Mouse (Mus musculus) liver, embryonic 14.5 days (tissue): Measurements from ENCODE around the gene Akap9. TPM values are rescaled to one million over a fixed set of nuclear protein-coding genes. Genes with fewer than 3 reads are reported as not detected.
"Not testable (repeated sequence)": the region's sequence is repeated elsewhere in the genome, so short reads cannot be mapped to it uniquely, and the experiment has no call there.

Experiments
- ATAC-seq: fragments of 200-750 bp; cut with Nextera tagmentation; 2 replicates; pipeline ENCODE4 v1.8.0; 2017; ENCODE audit warnings: moderate number of reproducible peaks, mild to moderate bottlenecking, moderate library complexity; ENCODE audit not compliant: insufficient read depth
- DNase-seq, 3 experiments: peaks; one replicate each; pipeline ENCODE4 v3.0.0-alpha.2; 2012 to 2013; ENCODE audit warnings: low read depth in 3 of 3, low spot score in 3 of 3
- H3K27ac ChIP-seq: fragments of 300-500 bp; sonication (generic); 2 replicates; pipeline ENCODE4 v1.5.1; 2014; ENCODE audit warnings: moderate library complexity, mild to moderate bottlenecking, control low read depth, inconsistent platforms
- H3K27me3 ChIP-seq: fragments of 300-500 bp; sonication (generic); 2 replicates; pipeline ENCODE4 v1.6.1; 2014; ENCODE audit warnings: mild to moderate bottlenecking, low read length, moderate library complexity; ENCODE audit not compliant: control insufficient read depth, insufficient read depth
- H3K36me3 ChIP-seq: fragments of 300-500 bp; sonication (generic); replicated peaks from 2 replicates; pipeline ENCODE4 v1.6.1; 2014; ENCODE audit warnings: low read depth; ENCODE audit not compliant: control insufficient read depth, insufficient read depth
- H3K4me1 ChIP-seq, 2 experiments: fragments of 200-500 bp in 1 of 2; fragments of 300-500 bp in 1 of 2; sonication (generic) in 1 of 2; replicated peaks; 2 replicates each; pipeline ENCODE4 v1.6.1; 2012 to 2014; ENCODE audit warnings: antibody characterized with exemption in 1 of 2, inconsistent platforms in 1 of 2, low read length in 1 of 2; ENCODE audit not compliant: control insufficient read depth in 2 of 2, insufficient read depth in 2 of 2
- H3K4me2 ChIP-seq: fragments of 300-500 bp; sonication (generic); 2 replicates; pipeline ENCODE4 v1.6.1; 2014; ENCODE audit warnings: low read depth, mild to moderate bottlenecking, control low read depth, moderate library complexity
- H3K4me3 ChIP-seq, 2 experiments: fragments of 200-500 bp in 1 of 2; fragments of 300-500 bp in 1 of 2; sonication (generic) in 1 of 2; 2 replicates each; pipeline ENCODE4 v1.5.1; 2012 to 2014; ENCODE audit warnings: low read depth in 2 of 2, low read length in 2 of 2, mild to moderate bottlenecking in 2 of 2, control low read depth in 1 of 2, inconsistent platforms in 1 of 2, moderate library complexity in 1 of 2; ENCODE audit not compliant: insufficient read depth in 1 of 2
- H3K9ac ChIP-seq: fragments of 300-500 bp; sonication (generic); replicated peaks from 2 replicates; pipeline ENCODE4 v1.6.1; 2014; ENCODE audit warnings: mild to moderate bottlenecking, control low read depth, moderate library complexity
- H3K9me3 ChIP-seq: fragments of 300-500 bp; sonication (generic); 2 replicates; pipeline ENCODE4 v1.6.1; 2016; ENCODE audit warnings: low read length, mixed read lengths; ENCODE audit not compliant: control insufficient read depth
- CTCF ChIP-seq: IDR thresholded peaks from 2 replicates; pipeline ENCODE4 v1.5.1; 2016; ENCODE audit warnings: antibody characterized with exemption, low read depth, control low read depth
- EP300 ChIP-seq: IDR thresholded peaks from 2 replicates; pipeline ENCODE4 v1.6.1; 2016; ENCODE audit warnings: antibody characterized with exemption, low read depth
- WGBS: fragments of 180-500 bp; shearing (Covaris S2); extraction: QIAGEN DNeasy Blood & Tissue Kit; methylation state at CpG from one replicate; pipeline ENCODE4 v1.1.7; 2014; ENCODE audit not compliant: insufficient replicate concordance; 5-methylcytosine and 5-hydroxymethylcytosine counted together
- polyA plus RNA-seq, 2 experiments: library from polyadenylated mRNA; depleted of rRNA in 1 of 2; stranded (reverse) in 1 of 2; unstranded in 1 of 2; fragments of >200 nt; fragmentation: Nextera tagmentation in 1 of 2; extraction: Ambion mirVana in 1 of 2; gene quantifications; 2 replicates each; pipeline versions ENCODE4 v1.2.1 to v1.2.3; 2012 to 2014

Akap9 gene
- polyA plus RNA-seq, 2 experiments, result 6.2 to 17.8 TPM

DNA sequence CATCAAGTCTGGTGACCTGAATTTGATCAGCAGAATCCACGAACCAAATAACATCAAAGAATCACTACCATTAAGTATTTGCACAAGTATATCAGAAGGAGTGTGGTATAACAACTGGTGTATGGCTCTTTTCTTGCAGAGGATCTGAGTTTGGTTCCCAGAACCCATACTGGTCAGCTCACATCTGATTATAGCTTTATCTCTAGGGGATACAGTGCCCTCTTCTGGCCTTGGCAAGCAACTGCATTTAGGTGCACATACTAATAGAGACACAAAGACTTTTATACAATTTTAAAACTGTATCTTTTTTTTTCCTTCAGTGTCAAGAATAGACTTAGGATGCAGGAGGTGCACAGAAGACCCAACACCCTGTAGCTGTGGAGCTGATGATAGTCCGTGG is 173.9 kb downstream of the Akap9 start:
- Histone ChIP-seq H3K9me3 (no peaks in the 10 kb centered on the region), H3K4me2 (no peak overlapping the region), H3K4me3 (no peak overlapping the region), H3K27me3 (no peaks in the 10 kb centered on the region), H3K27ac (no peak overlapping the region), H3K9ac (no peak overlapping the region), H3K4me1 (peaks cover 0 to 4% of the 10 kb centered on the region in 2 experiments; a peak in 2 of 4 replicates), H3K36me3 (peaks cover 5% of the 10 kb centered on the region)
- ATAC-seq (no peak), DNase-seq (no peak)
- TF ChIP-seq EP300 (no peak), CTCF (peak; percentile 55)
- WGBS, result 79% methylated on average over 2 of the region's 2 CpGs

DNA sequence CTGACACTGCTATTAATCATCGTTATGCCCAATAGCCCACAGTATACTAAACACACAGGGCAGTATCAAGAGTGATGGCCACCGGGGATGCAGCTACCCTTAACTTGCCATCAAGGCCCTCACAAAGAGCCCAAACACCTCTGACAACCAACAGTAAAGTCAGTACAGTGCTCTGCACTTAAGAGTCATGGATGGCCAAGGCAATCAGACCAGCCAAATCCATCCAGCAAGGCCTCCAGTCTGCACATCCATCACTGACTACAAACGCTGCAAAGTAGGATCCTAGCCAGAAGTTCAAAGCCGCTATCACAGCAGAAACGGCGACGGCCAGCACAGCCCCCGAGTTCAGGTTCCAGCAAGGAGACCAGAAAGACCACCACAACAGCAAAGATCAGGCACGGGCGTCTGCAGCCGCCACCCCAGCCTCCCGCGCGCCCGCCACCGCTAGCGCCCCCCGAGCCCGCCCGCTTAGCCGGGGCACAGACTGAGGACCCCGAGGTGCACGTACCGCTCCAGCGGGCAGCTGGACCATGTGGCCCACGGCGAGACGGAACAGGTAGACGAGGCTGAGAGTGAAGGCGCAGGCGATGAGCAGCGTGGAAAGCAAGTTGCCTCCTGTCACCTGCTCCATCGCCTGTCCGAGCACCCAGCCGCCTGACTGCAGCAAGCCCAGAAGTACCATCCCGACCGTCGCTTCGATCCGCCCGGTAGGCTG is 175.9 kb downstream of the Akap9 start:
- WGBS, result 1% methylated on average over 41 of the region's 41 CpGs
- Histone ChIP-seq H3K4me2 (peak overlapping the region; percentile 80), H3K4me3 (peak overlapping the region; percentile 86), H3K27ac (no peak overlapping the region), H3K9me3 (no peaks in the 10 kb centered on the region), H3K4me1 (peaks cover 0 to 4% of the 10 kb centered on the region in 2 experiments; a peak in 2 of 4 replicates), H3K9ac (peak overlapping the region; percentile 62), H3K27me3 (no peaks in the 10 kb centered on the region), H3K36me3 (peaks cover 5% of the 10 kb centered on the region)
- DNase-seq, result no peak
- TF ChIP-seq CTCF (no peak), EP300 (no peak)
- ATAC-seq, result peak; percentile 29; the same call in 1 of the 2 replicates

DNA sequence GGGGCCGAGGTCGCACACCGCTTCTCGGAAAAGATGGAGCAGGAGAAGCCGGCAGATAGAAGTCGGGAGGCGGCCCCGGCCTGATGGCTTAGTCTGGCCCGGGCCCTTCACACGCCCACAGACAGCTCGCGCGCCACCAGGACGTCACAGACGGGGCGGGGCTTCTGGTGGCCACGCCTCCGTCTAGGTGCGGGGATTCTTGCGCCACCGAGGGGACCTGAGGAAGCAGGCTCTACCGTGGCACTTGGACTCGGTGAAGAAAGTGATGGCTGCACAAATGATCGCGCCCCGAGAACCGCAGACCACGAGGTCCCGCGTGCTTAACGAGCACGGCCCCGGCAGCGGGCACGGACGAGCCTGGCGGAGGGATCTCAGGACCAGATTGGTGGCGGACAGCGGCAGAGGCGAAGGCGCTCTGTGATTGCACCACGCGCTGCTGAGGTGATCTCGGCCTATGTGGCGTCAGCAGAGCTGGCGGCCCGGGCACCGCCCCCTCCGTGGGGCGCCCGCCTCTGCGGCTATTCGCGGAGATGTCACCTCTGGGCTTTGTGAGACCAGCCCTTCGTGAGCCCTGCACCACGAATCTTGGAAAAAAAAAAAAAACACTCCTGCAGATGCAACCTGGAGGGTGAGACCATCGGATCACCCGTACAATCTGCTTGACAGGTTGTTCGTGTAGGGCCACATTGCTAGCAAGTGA is 176.6 kb downstream of the Akap9 start, which contains the start of gene Cyp51:
TSS of gene Cyp51 (minus strand) at position 406 of the 700 bp plus-strand sequence.
- H3K9ac ChIP-seq, result peak within 1 kb of the TSS; percentile 62
- peaks cover 5% of the 10 kb centered on the region for H3K36me3 ChIP-seq
- under 1% methylated on average over 59 of the region's 59 CpGs for WGBS
- no peaks in the 10 kb centered on the region for H3K27me3 ChIP-seq
- DNase-seq, result peak; percentile 76 to 82 (median 78)
- TF ChIP-seq EP300 (no peak), CTCF (no peak)
- H3K27ac ChIP-seq, result peak within 1 kb of the TSS; percentile 44
- H3K4me3 ChIP-seq, result peak within 1 kb of the TSS; percentile 86
- H3K4me2 ChIP-seq, result peak within 1 kb of the TSS; percentile 80
- peaks cover 0 to 4% of the 10 kb centered on the region in 2 experiments; a peak in 2 of 4 replicates for H3K4me1 ChIP-seq
- no peaks in the 10 kb centered on the region for H3K9me3 ChIP-seq
- ATAC-seq, result peak; percentile 98

DNA sequence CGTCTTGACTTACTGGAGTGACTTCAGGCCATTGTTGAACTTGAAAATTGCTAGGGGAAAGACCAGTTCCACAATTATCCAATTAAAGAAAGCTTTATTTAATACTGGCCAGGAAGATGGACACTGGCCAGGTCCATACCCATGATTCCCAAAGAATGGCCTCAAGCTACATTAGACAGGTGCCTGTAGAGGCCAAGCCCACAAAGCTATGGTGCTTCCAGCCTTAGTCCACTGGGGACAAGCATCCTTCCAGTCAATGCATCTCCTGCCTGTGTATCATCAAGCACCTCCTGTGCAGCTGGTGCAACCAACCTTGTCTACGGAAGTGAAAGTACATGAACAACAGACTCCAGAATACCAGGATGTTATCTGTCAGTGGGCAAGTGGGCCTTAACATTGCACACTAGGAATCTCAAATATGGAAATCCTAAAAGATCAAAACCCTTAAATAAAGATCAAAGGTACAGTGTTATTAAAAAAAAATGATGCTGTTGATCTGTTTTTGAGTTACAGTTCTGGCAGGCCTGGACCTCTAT is 177.9 kb downstream of the Akap9 start:
- H3K4me2 ChIP-seq, result no peak overlapping the region
- H3K27ac ChIP-seq, result no peak overlapping the region
- H3K36me3 ChIP-seq, result peaks cover 5% of the 10 kb centered on the region; the same call in 1 of the 2 replicates
- H3K4me1 ChIP-seq, result peaks cover 0 to 4% of the 10 kb centered on the region in 2 experiments; a peak in 2 of 4 replicates
- no peaks in the 10 kb centered on the region for H3K27me3 ChIP-seq
- H3K9me3 ChIP-seq, result no peaks in the 10 kb centered on the region
- TF ChIP-seq CTCF (no peak), EP300 (no peak)
- no peak overlapping the region for H3K4me3 ChIP-seq
- ATAC-seq, result no peak
- DNase-seq, result no peak
- no peak overlapping the region for H3K9ac ChIP-seq
- WGBS, result 80% methylated on average over 2 of the region's 2 CpGs

- DNase-seq, H3K27ac ChIP-seq, H3K36me3 ChIP-seq, H3K9ac ChIP-seq, H3K27me3 ChIP-seq, H3K4me3 ChIP-seq, H3K4me1 ChIP-seq, H3K4me2 ChIP-seq, H3K9me3 ChIP-seq, ATAC-seq: not testable (repeated sequence)
- 59% methylated on average over 7 of the region's 7 CpGs for WGBS
These were observed 179.2 kb downstream of the Akap9 start for GRCm38 (mm10) chr5:4107056-4107455.
